Mouse (Mus musculus) hindbrain, postnatal 0 days (tissue): ENCODE measurements around the gene Fam173a. TPM values are rescaled to one million over a fixed set of nuclear protein-coding genes. Genes with fewer than 3 reads are reported as not detected.
A peak's percentile ranks its signal among the peaks of the same experiment; 100 is the strongest.
"Not testable (repeated sequence)": the region's sequence is repeated elsewhere in the genome, so short reads cannot be mapped to it uniquely, and the experiment has no call there.

ENCODE experiments used
- ATAC-seq: fragments of 200-750 bp; cut with Nextera tagmentation; 2 replicates; pipeline ENCODE4 v1.8.0; 2017; ENCODE audit warnings: mild to moderate bottlenecking, moderate TSS enrichment, moderate library complexity
- DNase-seq: peaks from one replicate; pipeline ENCODE4 v3.0.0-alpha.2; 2015; ENCODE audit warnings: low spot score
- H3K27ac ChIP-seq: fragments of 300-500 bp; sonication (generic); 2 replicates; pipeline ENCODE4 v1.5.1; 2014; ENCODE audit warnings: mild to moderate bottlenecking
- H3K27me3 ChIP-seq: fragments of 300-500 bp; sonication (generic); 2 replicates; pipeline ENCODE4 v1.6.1; 2014; ENCODE audit warnings: low read length, mixed read lengths; ENCODE audit not compliant: insufficient read depth
- H3K36me3 ChIP-seq: fragments of 300-500 bp; sonication (generic); 2 replicates; pipeline ENCODE4 v1.6.1; 2014; ENCODE audit warnings: low read length, mixed read lengths; ENCODE audit not compliant: insufficient read depth
- H3K4me1 ChIP-seq: fragments of 300-500 bp; sonication (generic); 2 replicates; pipeline ENCODE4 v1.6.1; 2014; ENCODE audit warnings: antibody characterized with exemption, low read length, mixed read lengths; ENCODE audit not compliant: insufficient read depth
- H3K4me2 ChIP-seq: fragments of 300-500 bp; sonication (generic); 2 replicates; pipeline ENCODE4 v1.6.1; 2014; ENCODE audit warnings: low read depth, mild to moderate bottlenecking, low read length, moderate library complexity, mixed read lengths
- H3K4me3 ChIP-seq: fragments of 300-500 bp; sonication (generic); 2 replicates; pipeline ENCODE4 v1.5.1; 2014; ENCODE audit warnings: low read length
- H3K9ac ChIP-seq: fragments of 300-500 bp; sonication (generic); replicated peaks from 2 replicates; pipeline ENCODE4 v1.6.1; 2014; ENCODE audit warnings: mild to moderate bottlenecking, low read length, moderate library complexity, mixed read lengths
- H3K9me3 ChIP-seq: fragments of 300-500 bp; sonication (generic); 2 replicates; pipeline ENCODE4 v1.6.1; 2016; ENCODE audit warnings: low read length, mixed read lengths
- CTCF ChIP-seq: IDR thresholded peaks from 2 replicates; pipeline ENCODE4 v1.5.1; 2016; ENCODE audit warnings: antibody characterized with exemption, control low read depth, low read depth
- WGBS: fragments of 180-500 bp; shearing (Covaris S2); extraction: QIAGEN DNeasy Blood & Tissue Kit; methylation state at CpG from one replicate; pipeline ENCODE4 v1.1.7; 2014; 5-methylcytosine and 5-hydroxymethylcytosine counted together
- microRNA-seq, 2 experiments: library from miRNA; unstranded; fragments of <30 nt; microRNA quantifications; one replicate each; pipeline ENCODE4; 2016
- polyA plus RNA-seq: library from polyadenylated mRNA; unstranded; fragments of >200 nt; fragmentation: Nextera tagmentation; extraction: Ambion mirVana; gene quantifications from 2 replicates; pipeline ENCODE4 v1.2.1, GENCODE M21; 2015
- total RNA-seq: library from RNA; depleted of rRNA; stranded (reverse); fragments of >200 nt; gene quantifications from 2 replicates; pipeline ENCODE4 v1.2.3, GENCODE M21; 2014; rRNA removed

The Fam173a gene
- total and polyA plus RNA-seq, 2 experiments from 2014 or later = 101 to 117 TPM

- DNase-seq (no peak), ATAC-seq (no peak)
- no peak overlapping the region for H3K27ac ChIP-seq
- no peak overlapping the region for H3K9ac ChIP-seq
- H3K9me3 ChIP-seq = no peaks in the 10 kb centered on the region
- H3K4me2 ChIP-seq = no peak overlapping the region
- no peak for TF ChIP-seq CTCF
- WGBS = 78% methylated on average over 4 of the region's 4 CpGs
- no peaks in the 10 kb centered on the region for H3K27me3 ChIP-seq
- no peaks in the 10 kb centered on the region for H3K36me3 ChIP-seq
- no peak overlapping the region for H3K4me3 ChIP-seq
- no peaks in the 10 kb centered on the region for H3K4me1 ChIP-seq
These were observed 37.6 kb downstream of the Fam173a start for GRCm38 (mm10) chr17:25755086-25755485.

DNA sequence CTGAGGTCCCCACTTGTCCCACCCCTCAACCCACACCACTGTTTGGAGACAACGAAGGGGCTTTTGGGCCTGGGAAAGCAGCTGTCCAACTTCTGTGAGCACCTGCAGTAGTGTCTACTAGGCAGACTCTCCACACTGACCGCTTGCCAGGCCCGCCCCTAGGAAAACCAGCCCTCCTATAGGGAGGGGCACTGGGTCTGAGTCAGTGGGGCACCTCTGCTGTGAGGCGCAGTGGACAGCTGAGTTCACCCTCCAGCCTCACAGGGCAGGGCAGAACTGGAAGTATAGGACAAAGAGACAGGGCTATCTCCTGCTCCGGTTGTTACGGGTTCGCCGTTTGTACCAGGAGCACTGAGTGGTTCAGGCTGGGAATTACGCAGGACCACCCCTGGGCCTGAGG lies 38.5 kb downstream of the Fam173a start, which contains the start of gene Msln:
Msln (minus strand) TSS at position 138 of the 400 bp plus-strand sequence.
- no peak within 1 kb of the TSS for H3K4me3 ChIP-seq
- DNase-seq = no peak
- H3K27me3 ChIP-seq = no peaks in the 10 kb centered on the region
- ATAC-seq = no peak
- H3K4me1 ChIP-seq = no peaks in the 10 kb centered on the region
- no peak within 1 kb of the TSS for H3K27ac ChIP-seq
- H3K9me3 ChIP-seq = no peaks in the 10 kb centered on the region
- 85% methylated on average over 9 of the region's 9 CpGs for whole genome bisulfite sequencing
- no peak within 1 kb of the TSS for H3K4me2 ChIP-seq
- no peaks in the 10 kb centered on the region for H3K36me3 ChIP-seq
- no peak within 1 kb of the TSS for H3K9ac ChIP-seq
- no peak for TF ChIP-seq CTCF

DNA sequence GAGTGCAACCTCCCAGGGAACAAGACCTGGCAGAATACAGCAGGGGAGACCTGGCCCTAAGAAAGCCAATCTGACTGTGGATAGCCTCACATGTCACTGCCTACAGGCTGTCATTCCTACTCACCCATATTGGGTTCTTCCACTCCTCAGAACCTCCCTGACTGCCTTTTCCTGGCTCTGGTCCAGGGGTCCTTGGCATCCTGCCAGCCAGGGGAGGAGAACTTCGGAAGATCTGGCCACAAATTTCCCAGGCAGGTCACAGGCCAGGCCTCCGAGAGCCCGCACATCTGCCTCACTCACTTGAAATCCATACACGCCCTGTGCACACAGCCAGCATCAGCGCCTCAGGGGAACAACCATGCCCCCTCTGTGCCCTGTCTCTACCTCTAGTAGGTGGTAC lies 41.3 kb downstream of the Fam173a start:
- WGBS = 33% methylated on average over 5 of the region's 5 CpGs
- no peak overlapping the region for H3K9ac ChIP-seq

GRCm38 (mm10) chr17:25749314-25749713 lies 43.4 kb downstream of the Fam173a start:
- ATAC-seq = no peak
- no peak for TF ChIP-seq CTCF
- H3K9ac ChIP-seq = no peak overlapping the region
- no peak overlapping the region for H3K4me3 ChIP-seq
- no peak for DNase-seq
- H3K4me2 ChIP-seq = no peak overlapping the region
- H3K4me1 ChIP-seq = no peaks in the 10 kb centered on the region
- no peaks in the 10 kb centered on the region for H3K36me3 ChIP-seq
- no peaks in the 10 kb centered on the region for H3K9me3 ChIP-seq
- no peaks in the 10 kb centered on the region for H3K27me3 ChIP-seq
- WGBS = 82% methylated on average over 6 of the region's 6 CpGs
- H3K27ac ChIP-seq = no peak overlapping the region

More for the DNA sequence above, 41.3 kb downstream of the Fam173a start:
- Histone ChIP-seq H3K4me1 (no peaks in the 10 kb centered on the region), H3K4me2 (no peak overlapping the region), H3K9me3 (no peaks in the 10 kb centered on the region), H3K4me3 (no peak overlapping the region), H3K27ac (no peak overlapping the region), H3K36me3 (no peaks in the 10 kb centered on the region), H3K27me3 (no peaks in the 10 kb centered on the region)
- TF ChIP-seq CTCF = no peak
- peak; percentile 50 for DNase-seq
- ATAC-seq = peak; percentile 47; the same call in 1 of the 2 replicates

DNA sequence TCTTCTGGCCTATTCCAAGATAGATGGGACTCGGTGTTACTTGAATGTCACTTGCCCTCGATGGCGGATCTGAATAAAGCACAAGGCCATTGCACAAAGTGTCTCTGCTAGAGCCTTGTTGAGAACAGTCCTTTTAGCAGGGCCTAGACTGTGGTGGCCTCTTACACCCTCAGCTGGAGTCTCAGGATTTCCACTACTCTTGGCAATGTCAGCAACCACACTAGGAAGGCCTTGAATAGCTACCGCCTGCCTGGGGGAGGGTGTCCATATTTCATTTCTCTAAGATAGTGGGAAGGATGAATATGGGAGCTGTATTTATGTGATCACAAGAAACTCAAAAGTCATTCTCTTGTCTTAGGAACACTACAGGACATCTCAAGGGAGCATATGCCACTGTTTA lies 44.5 kb downstream of the Fam173a start:
- Histone ChIP-seq H3K9ac (no peak overlapping the region), H3K36me3 (no peaks in the 10 kb centered on the region), H3K27ac (no peak overlapping the region), H3K4me3 (no peak overlapping the region), H3K4me2 (no peak overlapping the region), H3K4me1 (no peaks in the 10 kb centered on the region), H3K27me3 (no peaks in the 10 kb centered on the region), H3K9me3 (no peaks in the 10 kb centered on the region)
- TF ChIP-seq CTCF = no peak
- no peak for DNase-seq
- 96% methylated on average over 4 of the region's 4 CpGs for WGBS
- ATAC-seq = no peak

- Histone ChIP-seq H3K27ac (no peak overlapping the region), H3K4me2 (no peak overlapping the region), H3K36me3 (no peaks in the 10 kb centered on the region), H3K9me3 (no peaks in the 10 kb centered on the region), H3K4me3 (no peak overlapping the region), H3K9ac (no peak overlapping the region), H3K4me1 (no peaks in the 10 kb centered on the region), H3K27me3 (no peaks in the 10 kb centered on the region)
- no peak for ATAC-seq
- TF ChIP-seq CTCF = no peak
- 80% methylated on average over 10 of the region's 10 CpGs for WGBS
- no peak for DNase-seq
These were observed 48.4 kb downstream of the Fam173a start for GRCm38 (mm10) chr17:25744311-25744710.

- Histone ChIP-seq H3K36me3 (no peaks in the 10 kb centered on the region), H3K4me3 (no peak overlapping the region), H3K27me3 (no peaks in the 10 kb centered on the region), H3K27ac (no peak overlapping the region), H3K9ac (no peak overlapping the region), H3K4me1 (no peaks in the 10 kb centered on the region), H3K9me3 (no peaks in the 10 kb centered on the region), H3K4me2 (no peak overlapping the region)
- DNase-seq (no peak), ATAC-seq (no peak)
- TF ChIP-seq CTCF = no peak
- 86% methylated on average over 9 of the region's 9 CpGs for WGBS
These were observed 48.9 kb downstream of the Fam173a start for GRCm38 (mm10) chr17:25743831-25744230.

DNA sequence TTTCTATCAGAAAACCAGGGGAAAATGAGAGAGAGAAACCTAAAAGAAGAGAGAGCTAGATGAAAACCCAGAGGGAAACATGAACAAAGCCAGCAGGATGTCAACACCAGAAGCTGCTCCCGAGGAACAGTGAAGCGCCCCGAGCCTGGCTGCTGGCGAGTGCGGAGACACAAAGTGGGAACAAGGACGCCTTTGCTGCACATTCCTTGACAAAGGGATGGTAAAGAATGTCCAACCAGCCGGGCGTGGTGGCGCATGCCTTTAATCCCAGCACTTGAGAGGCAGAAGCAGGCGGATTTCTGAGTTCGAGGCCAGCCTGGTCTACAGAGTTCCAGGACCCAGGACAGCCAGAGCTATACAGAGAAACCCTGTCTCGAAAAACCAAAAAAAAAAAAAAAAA lies 51.2 kb downstream of the Fam173a start:
- H3K27me3 ChIP-seq, H3K9me3 ChIP-seq, H3K4me1 ChIP-seq, H3K9ac ChIP-seq, H3K27ac ChIP-seq, ATAC-seq, H3K36me3 ChIP-seq, DNase-seq, H3K4me2 ChIP-seq, H3K4me3 ChIP-seq: not testable (repeated sequence)
- 69% methylated on average over 12 of the region's 12 CpGs for WGBS

Small RNA genes lying within 50 kb of the gene (microRNA-seq; reads per million reads assigned to microRNA genes)
- gene Gm25083 (0 reads per million in 2 experiments), gene Mir3082 (0.71 to 1.1 reads per million in 2 experiments), gene Mir6966 (0.36 to 0.53 reads per million in 2 experiments)

Other genes with a start within 250 kb of the Fam173a start
- 52.1 and 54.5 TPM in 2 replicates for gene Sox8, start 222.2 kb downstream of the Fam173a start, total RNA-seq
- gene Sox8, start 222.2 kb downstream of the Fam173a start, polyA plus RNA-seq = 28.9 and 31.5 TPM in 2 replicates
- 38.1 and 45.1 TPM in 2 replicates for gene Lmf1, start 213.8 kb downstream of the Fam173a start, total RNA-seq
- 21.4 and 22.4 TPM in 2 replicates for gene Lmf1, start 213.8 kb downstream of the Fam173a start, polyA plus RNA-seq
- gene Gng13, start 75.7 kb downstream of the Fam173a start, total RNA-seq = 10.9 TPM in 1 of 2 replicates, not detected in the other
- 22.0 and 23.7 TPM in 2 replicates for gene Gng13, start 75.7 kb downstream of the Fam173a start, polyA plus RNA-seq
- gene Chtf18, start 65.5 kb downstream of the Fam173a start, total RNA-seq = 4.9 and 7.8 TPM in 2 replicates
- 4.9 and 5.4 TPM in 2 replicates for gene Chtf18, start 65.5 kb downstream of the Fam173a start, polyA plus RNA-seq
- gene Rpusd1, start 65.2 kb downstream of the Fam173a start, total RNA-seq = 10.1 and 18.7 TPM in 2 replicates
- gene Rpusd1, start 65.2 kb downstream of the Fam173a start, polyA plus RNA-seq = 27.5 and 27.9 TPM in 2 replicates
- gene Mslnl, start 56.9 kb downstream of the Fam173a start, total RNA-seq = 0.05 TPM in 1 of 2 replicates, not detected in the other
- not detected in 2 replicates for gene Mslnl, start 56.9 kb downstream of the Fam173a start, polyA plus RNA-seq
- 0.50 and 1.1 TPM in 2 replicates for gene Msln, start 38.5 kb downstream of the Fam173a start, total RNA-seq
- gene Msln, start 38.5 kb downstream of the Fam173a start, polyA plus RNA-seq = 2.0 and 2.3 TPM in 2 replicates
- 22.2 and 28.2 TPM in 2 replicates for gene Narfl, start 19.1 kb downstream of the Fam173a start, total RNA-seq
- gene Narfl, start 19.1 kb downstream of the Fam173a start, polyA plus RNA-seq = 27.5 and 27.9 TPM in 2 replicates
- gene Haghl, start 7.2 kb downstream of the Fam173a start, total RNA-seq = 159 and 171 TPM in 2 replicates
- 219 and 225 TPM in 2 replicates for gene Haghl, start 7.2 kb downstream of the Fam173a start, polyA plus RNA-seq
- gene Ccdc78, start 6.3 kb downstream of the Fam173a start, total RNA-seq = 0.10 and 0.50 TPM in 2 replicates
- gene Ccdc78, start 6.3 kb downstream of the Fam173a start, polyA plus RNA-seq = 1.0 and 1.2 TPM in 2 replicates
- gene AC134908.4, start 2.8 kb upstream of the Fam173a start, total RNA-seq = 0.31 TPM in 1 of 2 replicates, not detected in the other
- 2.0 and 3.9 TPM in 2 replicates for gene AC134908.4, start 2.8 kb upstream of the Fam173a start, polyA plus RNA-seq
- 500 and 557 TPM in 2 replicates for gene Metrn, start 4.2 kb upstream of the Fam173a start, total RNA-seq
- gene Metrn, start 4.2 kb upstream of the Fam173a start, polyA plus RNA-seq = 102 and 116 TPM in 2 replicates
- gene Fbxl16, start 16.2 kb upstream of the Fam173a start, total RNA-seq = 143 and 146 TPM in 2 replicates
- gene Fbxl16, start 16.2 kb upstream of the Fam173a start, polyA plus RNA-seq = 44.0 and 45.8 TPM in 2 replicates
- 31.3 and 39.7 TPM in 2 replicates for gene Wdr24, start 30.7 kb upstream of the Fam173a start, total RNA-seq
- 21.0 and 22.6 TPM in 2 replicates for gene Wdr24, start 30.7 kb upstream of the Fam173a start, polyA plus RNA-seq
- gene Jmjd8, start 36.0 kb upstream of the Fam173a start, total RNA-seq = 57.0 and 61.0 TPM in 2 replicates
- 38.6 and 41.3 TPM in 2 replicates for gene Jmjd8, start 36.0 kb upstream of the Fam173a start, polyA plus RNA-seq
- gene Stub1, start 40.5 kb upstream of the Fam173a start, total RNA-seq = 271 and 273 TPM in 2 replicates
- 369 and 370 TPM in 2 replicates for gene Stub1, start 40.5 kb upstream of the Fam173a start, polyA plus RNA-seq
- 122 and 135 TPM in 2 replicates for gene Rhbdl1, start 44.4 kb upstream of the Fam173a start, total RNA-seq
- gene Rhbdl1, start 44.4 kb upstream of the Fam173a start, polyA plus RNA-seq = 78.6 and 80.0 TPM in 2 replicates
- 22.8 and 40.0 TPM in 2 replicates for gene Gm20683, start 48.9 kb upstream of the Fam173a start, total RNA-seq
- gene Gm20683, start 48.9 kb upstream of the Fam173a start, polyA plus RNA-seq = 12.6 and 12.9 TPM in 2 replicates
- 39.8 and 64.1 TPM in 2 replicates for gene Rhot2, start 52.0 kb upstream of the Fam173a start, total RNA-seq
- gene Rhot2, start 52.0 kb upstream of the Fam173a start, polyA plus RNA-seq = 14.6 and 15.8 TPM in 2 replicates
- 54.5 and 75.5 TPM in 2 replicates for gene Wdr90, start 68.6 kb upstream of the Fam173a start, total RNA-seq
- gene Wdr90, start 68.6 kb upstream of the Fam173a start, polyA plus RNA-seq = 13.2 TPM in 2 replicates
- gene Mcrip2, start 75.9 kb upstream of the Fam173a start, total RNA-seq = 27.0 and 32.1 TPM in 2 replicates
- 54.3 and 54.7 TPM in 2 replicates for gene Mcrip2, start 75.9 kb upstream of the Fam173a start, polyA plus RNA-seq
- gene Mettl26, start 82.2 kb upstream of the Fam173a start, total RNA-seq = 50.0 and 63.1 TPM in 2 replicates
- 62.9 and 64.8 TPM in 2 replicates for gene Mettl26, start 82.2 kb upstream of the Fam173a start, polyA plus RNA-seq
- 1.2 and 1.5 TPM in 2 replicates for gene Wfikkn1, start 88.0 kb upstream of the Fam173a start, total RNA-seq
- 0.33 and 0.58 TPM in 2 replicates for gene Wfikkn1, start 88.0 kb upstream of the Fam173a start, polyA plus RNA-seq
- gene Rab40c, start 126.8 kb upstream of the Fam173a start, total RNA-seq = 33.2 and 39.1 TPM in 2 replicates
- gene Rab40c, start 126.8 kb upstream of the Fam173a start, polyA plus RNA-seq = 34.7 and 35.3 TPM in 2 replicates
- 90.6 and 99.7 TPM in 2 replicates for gene Pigq, start 152.0 kb upstream of the Fam173a start, total RNA-seq
- 69.7 and 76.3 TPM in 2 replicates for gene Pigq, start 152.0 kb upstream of the Fam173a start, polyA plus RNA-seq
- 0.61 and 0.68 TPM in 2 replicates for gene Nhlrc4, start 152.1 kb upstream of the Fam173a start, total RNA-seq
- gene Nhlrc4, start 152.1 kb upstream of the Fam173a start, polyA plus RNA-seq = 0.30 and 0.72 TPM in 2 replicates
- 5.6 and 7.2 TPM in 2 replicates for gene A930017K11Rik, start 159.7 kb upstream of the Fam173a start, total RNA-seq
- gene A930017K11Rik, start 159.7 kb upstream of the Fam173a start, polyA plus RNA-seq = 4.4 and 5.0 TPM in 2 replicates
- gene Capn15, start 192.9 kb upstream of the Fam173a start, total RNA-seq = 35.1 and 41.4 TPM in 2 replicates
- gene Capn15, start 192.9 kb upstream of the Fam173a start, polyA plus RNA-seq = 19.0 and 20.1 TPM in 2 replicates